Mouse (Mus musculus): ENCODE data around the gene Ereg.

The Ereg gene

DNA sequence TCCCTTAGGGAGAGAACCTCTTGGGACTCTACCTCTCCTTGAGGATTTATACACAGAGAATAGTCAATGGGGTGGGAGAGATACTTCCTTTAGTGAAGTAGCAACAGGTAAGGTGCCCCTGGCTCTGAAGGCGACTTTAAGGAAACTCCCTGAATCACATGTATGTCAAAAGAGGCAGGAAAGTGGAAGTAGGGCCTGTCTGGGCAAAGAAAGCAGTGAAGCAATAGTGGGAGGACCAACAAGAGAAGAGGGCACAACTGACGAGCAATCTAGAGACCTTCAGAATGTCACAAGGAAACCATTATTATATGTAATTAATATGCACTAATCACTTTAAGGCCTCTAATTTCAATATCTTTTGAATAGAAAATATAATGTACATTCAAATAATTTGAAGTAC is 39.5 kb downstream of the Ereg start:
- no peak for DNase-seq

DNA sequence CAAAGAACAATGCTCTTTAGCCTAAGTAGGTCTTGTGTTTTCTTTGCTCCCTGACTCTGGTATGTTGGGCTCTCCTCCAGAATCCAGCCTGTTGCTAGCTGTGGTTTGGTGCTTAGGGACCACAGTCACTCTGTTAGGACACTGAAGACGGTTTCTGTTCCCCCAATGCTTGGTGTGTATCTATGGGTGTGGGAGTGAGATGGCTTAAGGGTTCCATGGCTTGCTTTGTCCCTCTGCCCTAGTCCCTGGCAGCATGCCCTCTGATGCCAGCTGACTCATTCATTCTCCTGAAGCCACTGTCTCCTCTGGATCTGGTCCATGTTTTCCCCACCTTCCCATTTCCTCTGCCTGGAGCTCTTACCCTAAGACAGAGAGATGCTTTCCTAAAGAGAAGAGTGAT is 40.2 kb downstream of the Ereg start:
- DNase-seq = no peak

GRCm38 (mm10) chr5:91118618-91119017 is 44.2 kb downstream of the Ereg start:
- DNase-seq = no peak

- no peak for DNase-seq
Measured at GRCm38 (mm10) chr5:91123404-91123803, 49.0 kb downstream of the Ereg start.

DNA sequence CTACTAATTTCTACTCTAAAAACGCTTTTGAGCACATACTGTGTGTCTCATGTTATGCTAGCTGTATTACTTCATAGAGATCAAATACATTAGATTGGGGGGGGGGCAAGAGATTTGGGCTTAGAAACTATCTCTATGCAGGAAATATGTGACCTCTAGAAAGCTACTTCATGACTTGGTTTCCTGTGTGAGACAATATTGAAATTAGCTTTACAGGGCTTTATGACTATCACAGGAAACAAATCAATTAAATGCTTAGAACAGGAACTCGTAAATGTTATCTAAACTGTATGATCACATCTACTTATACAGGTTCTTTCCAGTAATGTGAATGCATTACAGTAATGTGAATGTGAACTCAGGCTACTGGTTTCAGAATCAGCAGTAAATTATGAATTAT is 49.7 kb downstream of the Ereg start:
- no peak for DNase-seq

- DNase-seq = no peak
Measured at GRCm38 (mm10) chr5:91126623-91127022, 52.2 kb downstream of the Ereg start.

DNA sequence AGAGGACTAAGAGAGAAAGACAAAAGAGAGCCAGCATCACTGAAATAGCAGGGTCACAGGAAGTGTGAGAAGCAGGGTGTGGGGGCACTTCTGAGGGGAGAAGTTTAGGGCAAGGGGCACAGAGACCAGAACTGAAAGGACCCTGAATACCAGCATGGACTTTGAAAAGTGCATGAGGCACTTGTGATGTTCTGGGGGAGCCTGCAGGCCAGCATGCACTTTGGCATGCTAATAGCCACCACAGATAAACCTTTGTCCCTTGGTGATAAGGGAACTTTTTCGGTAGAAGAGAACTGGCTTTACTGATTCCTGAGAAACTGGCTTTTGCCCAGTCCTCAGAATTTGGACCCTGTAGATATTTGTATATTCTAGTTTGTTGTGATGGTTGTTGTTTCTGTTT is 60.5 kb downstream of the Ereg start:
- DNase-seq = no peak

DNA sequence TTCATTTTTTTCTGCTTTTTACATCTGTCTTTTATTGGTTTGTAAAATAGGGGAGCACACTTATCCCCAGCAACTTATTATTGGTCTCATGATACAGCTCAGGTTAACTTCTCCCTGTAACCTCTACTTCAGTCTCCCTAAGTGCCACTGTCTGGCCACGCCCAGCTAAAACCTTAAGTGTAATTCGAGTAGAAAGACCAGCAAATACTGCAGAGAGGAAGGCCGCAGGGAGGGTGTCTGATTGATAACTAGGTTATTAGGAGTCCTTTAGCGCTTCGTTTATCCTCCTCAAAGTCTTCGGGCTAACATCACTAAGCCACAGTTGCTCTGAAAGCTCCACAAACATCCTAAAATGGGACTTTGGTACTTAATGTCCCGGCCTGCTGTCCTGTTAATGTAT is 64.5 kb downstream of the Ereg start:
- DNase-seq = no peak

GRCm38 (mm10) chr5:91139446-91139873 is 65.0 kb downstream of the Ereg start, which contains the start of gene Areg:
TSS of gene Areg (plus strand) at chr5:91139599.
- peak; percentile 57 for DNase-seq

- no peak for DNase-seq
Measured at GRCm38 (mm10) chr5:91140896-91141448, 66.5 kb downstream of the Ereg start.
